Mouse (Mus musculus): ENCODE measurements around the gene Micu2.
"Not testable (repeated sequence)": the region's sequence is repeated elsewhere in the genome, so short reads cannot be mapped to it uniquely, and the experiment has no call there.

Gene Micu2

DNA sequence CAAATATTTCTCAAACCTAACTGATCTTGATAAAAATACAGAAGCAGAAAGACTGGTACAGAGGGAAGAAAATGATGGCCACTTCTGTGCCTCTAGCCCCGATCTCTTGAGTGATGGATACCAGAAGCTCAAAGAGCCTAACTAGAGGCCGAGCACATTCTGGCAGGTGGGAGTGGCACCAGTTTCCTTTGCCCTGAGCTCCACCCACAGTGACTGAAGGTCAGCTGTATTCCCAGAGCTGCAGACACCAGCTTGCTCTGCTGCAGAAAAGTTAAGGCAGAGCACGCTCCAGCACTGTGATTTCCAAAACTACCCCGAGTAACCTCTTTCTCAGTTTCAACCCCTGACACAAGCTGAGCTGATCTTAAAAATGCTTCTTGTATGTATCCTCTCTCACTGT lies 37.2 kb downstream of the Micu2 start:
- DNase-seq (ENCODE audit: low spot score): no peak

DNA sequence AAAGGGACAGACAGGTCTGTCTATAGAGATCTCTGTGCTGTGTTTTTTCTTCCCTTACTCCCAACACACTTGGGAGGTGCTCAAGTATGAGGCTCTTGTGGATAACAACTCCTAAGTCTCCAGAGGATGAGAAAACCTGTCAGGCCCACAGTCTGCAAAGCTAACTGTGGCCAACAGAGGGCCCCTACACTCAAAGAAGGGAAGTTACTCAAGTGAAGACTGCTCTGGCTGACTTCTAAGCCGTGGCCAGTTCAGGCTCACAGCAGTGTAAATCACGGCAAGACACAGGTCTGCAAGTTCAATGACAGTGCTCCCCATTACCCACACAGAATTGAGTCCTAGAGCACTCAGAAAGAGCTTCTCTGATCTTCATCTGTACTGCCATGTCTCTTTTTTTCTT lies 48.0 kb downstream of the Micu2 start:
- DNase-seq (ENCODE audit: low spot score): no peak

DNA sequence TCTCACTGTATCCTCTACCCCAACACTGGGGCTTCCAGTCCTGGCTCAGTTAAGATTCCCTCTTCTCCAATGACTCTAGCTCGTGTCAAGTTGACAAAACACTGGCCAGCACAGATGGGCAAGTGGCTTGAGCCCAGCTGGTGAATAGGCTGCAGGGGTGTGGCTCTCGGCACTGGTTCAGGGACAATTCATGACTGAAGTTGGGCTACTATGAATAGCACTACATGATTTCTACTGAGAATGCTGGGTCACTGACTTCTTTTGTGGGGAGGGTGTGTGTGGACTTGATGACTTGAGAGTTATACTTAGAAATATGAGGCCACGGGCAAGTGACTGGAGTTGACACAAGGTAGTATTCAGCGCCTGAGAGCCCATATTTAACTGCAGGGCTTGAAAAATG lies 53.2 kb downstream of the Micu2 start:
- no peak for DNase-seq (ENCODE audit: low spot score)

DNA sequence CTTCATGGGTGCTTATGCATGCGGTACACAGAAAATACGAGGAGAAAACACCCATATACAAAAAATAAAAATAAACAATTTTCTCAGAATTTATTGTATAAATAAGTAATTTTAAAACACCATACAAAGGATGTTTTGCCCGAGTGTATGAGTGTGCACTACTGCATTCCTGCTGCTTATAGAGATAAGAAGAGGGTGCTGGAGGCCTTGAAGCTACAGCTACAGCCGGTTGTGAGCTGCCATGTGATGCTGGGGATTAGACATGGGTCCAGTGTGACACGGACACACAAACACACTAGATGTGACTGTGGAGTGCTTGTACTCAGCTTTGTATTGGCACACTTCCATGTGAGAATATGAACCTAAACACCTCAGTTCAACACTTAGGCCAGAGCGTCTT lies 61.8 kb downstream of the Micu2 start:
- no peak for DNase-seq (ENCODE audit: low spot score)

DNA sequence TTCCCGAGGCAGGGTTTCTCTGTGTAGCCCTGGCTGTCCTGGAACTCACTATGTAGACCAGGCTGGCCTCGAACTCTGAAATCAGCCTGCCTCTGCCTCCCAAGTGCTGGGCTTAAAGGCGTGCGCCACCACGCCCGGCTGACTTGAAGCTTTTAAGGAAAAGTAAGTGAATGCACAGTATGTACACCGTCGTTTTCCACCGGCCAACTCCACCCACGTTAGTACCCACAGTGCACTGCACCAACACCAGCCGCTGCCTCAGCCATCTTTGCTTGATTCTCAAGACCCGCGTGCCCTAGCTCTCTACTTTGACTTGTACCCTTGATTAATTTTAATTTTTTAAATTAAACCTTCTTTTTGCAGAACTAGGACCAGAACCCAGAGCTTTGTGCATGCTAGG lies 64.4 kb downstream of the Micu2 start:
- no peak for DNase-seq (ENCODE audit: low spot score)

DNA sequence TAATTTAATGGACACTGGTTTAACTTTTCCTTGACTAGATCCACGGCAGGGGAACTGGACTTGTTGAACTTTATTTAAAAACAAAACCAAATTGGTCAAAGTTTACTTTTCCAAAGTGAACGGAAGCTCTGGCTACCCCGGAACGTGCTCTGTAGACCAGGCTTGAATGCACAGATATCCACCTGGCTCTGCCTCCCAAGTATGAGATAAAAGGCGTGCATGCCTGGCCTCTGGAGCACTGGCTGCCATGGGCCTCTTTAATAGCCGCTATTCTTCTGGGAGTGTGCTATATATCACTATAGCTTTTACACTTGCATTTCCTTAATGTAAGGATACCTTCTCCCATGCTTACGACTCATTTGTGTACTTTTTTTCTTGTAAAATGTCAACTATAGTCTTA lies 65.5 kb downstream of the Micu2 start:
- no peak for DNase-seq (ENCODE audit: low spot score)

DNA sequence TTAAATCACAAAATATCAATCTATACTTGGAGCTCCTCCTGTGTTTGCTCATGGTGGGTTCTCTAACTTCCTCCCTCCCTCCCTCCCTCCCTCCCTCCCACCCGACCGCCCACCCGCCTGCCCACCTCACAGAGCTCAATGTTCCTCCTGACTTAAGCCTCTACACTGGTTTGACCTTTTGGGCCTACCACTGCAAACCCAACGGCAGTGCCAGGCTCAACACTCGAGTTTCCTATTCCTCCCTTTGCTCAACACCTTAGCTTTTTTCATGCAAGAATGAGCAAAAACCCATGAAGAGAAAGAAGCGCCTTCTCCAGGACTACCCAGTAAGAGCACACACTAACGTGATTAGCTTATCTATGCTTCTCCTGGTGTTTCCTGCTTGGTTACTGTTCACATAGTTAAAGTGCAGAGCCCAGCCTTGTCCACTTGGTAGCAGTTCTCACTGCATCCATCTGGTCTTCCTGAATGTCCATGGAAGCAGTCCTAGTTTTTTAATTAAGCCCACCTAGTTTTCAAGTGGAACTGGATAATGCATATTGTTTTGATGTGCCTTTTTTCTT lies 66.1 kb downstream of the Micu2 start:
- no peak for DNase-seq (ENCODE audit: low spot score)

DNA sequence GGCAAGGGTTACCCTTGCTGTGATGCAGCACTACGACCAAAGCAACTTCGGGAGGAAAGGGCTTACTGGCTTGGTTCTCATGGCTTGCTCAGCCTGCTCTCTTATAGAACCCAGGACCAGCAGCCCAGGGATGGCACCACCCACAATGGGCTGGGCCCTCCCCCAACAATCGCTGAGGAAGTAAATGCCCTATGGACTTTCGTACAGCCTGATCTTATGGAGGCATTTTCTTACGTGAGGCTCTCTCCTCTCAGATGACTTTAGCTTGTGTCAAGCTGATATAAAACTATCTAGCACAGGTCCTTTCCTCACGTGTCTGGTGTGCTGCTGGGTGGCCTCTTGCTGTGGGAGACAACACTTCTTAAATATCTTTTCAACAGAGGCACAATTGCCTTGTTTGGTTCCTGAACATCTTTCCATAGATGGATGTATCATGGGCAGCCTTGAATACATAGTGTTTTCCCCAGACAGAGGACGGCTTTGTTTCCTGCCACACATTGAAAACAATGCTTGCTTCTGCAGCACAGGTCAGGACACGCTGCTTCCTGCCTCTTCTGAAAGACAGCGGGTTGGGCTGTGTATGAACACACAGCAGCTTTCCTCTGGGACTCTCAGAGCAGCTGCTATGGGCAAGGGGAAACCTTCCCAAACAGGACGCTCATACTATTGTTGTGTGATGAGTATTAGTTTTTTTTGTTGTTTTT lies 77.5 kb downstream of the Micu2 start:
- peak; percentile 33 for DNase-seq (ENCODE audit: low spot score)

DNA sequence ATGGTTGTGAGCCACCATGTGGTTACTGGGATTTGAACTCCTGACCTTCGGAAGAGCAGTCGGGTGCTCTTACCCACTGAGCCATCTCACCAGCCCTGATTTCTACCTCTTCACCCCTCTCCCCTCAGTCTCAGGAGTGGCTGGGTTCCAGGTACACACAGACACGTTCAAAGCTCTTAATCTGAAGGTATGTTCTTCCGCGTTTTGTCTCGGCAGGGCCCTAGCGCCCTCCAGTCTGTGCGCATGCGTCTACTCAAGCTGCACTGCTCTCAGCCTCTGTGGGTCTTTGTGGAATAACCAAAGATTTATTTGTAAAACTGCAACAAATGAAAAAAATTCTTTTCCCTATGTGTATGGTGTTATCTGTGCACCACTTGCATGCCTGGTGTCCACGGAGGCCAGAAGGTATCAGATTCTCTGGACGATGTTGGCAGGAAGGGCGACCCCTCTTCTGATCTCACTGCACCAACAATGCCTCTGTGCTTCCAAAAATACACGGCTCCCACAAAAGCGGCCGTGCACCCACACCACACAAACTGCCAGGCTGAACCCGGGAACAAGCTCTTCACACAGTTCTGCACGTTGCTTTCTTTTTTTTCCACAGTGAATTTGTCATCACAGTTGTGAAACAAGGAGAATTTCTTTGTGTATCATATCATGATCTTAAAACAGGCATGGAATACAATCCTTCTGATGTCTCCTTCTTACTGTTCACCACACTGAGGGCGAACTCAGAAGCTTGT lies 78.3 kb downstream of the Micu2 start:
- DNase-seq (ENCODE audit: low spot score): no peak

DNA sequence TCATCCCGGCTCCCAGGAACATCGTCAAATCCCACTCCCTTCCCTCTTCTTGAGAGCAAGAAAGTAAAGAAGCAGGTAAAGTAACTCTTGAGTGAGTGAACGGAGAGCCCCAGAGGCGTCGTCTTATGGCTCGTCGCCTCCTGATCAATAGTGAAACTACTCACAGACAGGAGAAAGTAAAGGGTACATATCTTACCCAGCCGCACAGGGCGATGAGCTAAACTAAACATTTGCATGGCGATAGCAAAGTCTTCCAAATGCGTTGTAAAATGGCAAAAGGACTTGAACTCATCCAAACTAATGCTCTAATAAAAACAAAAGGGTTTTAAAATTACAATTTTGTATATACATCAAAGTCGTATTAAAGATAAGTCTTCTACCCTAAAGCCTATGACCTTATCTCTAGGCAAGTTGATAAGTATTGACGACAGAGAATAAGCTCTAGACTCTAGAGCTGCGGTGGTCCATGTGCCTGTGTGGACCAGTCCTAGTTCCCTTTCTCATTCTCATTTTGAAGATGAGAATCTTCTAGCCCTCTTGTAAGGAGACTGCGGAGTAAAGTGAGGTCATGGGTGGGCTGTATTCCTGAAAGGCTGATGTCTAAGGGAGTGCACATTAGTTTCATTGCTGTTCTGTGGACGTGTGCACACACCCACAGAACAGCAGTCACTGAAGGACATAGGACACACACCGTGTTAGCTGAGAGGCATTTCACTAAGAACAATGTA lies 79.8 kb downstream of the Micu2 start:
- no peak for DNase-seq (ENCODE audit: low spot score)

DNA sequence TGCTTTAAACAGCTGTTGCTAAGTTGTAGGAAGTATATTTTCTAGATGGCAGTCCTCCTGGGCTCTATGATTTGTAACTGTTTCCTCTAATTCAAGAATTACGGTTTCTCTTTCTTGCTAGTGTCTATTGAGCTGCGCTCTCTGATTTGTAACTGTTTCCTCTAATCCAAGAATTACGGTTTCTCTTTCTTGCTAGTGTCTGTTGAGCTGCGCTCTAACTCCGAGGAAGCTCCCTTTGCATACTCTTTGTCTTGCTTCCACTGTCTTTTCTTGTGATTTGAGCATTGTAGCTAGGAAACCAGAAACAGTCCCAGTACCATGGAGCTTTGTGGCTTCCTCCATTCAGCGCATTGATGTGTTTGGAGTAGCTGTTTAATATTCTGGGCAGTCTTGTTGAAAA lies 83.7 kb downstream of the Micu2 start:
- no peak for DNase-seq (ENCODE audit: low spot score)

DNA sequence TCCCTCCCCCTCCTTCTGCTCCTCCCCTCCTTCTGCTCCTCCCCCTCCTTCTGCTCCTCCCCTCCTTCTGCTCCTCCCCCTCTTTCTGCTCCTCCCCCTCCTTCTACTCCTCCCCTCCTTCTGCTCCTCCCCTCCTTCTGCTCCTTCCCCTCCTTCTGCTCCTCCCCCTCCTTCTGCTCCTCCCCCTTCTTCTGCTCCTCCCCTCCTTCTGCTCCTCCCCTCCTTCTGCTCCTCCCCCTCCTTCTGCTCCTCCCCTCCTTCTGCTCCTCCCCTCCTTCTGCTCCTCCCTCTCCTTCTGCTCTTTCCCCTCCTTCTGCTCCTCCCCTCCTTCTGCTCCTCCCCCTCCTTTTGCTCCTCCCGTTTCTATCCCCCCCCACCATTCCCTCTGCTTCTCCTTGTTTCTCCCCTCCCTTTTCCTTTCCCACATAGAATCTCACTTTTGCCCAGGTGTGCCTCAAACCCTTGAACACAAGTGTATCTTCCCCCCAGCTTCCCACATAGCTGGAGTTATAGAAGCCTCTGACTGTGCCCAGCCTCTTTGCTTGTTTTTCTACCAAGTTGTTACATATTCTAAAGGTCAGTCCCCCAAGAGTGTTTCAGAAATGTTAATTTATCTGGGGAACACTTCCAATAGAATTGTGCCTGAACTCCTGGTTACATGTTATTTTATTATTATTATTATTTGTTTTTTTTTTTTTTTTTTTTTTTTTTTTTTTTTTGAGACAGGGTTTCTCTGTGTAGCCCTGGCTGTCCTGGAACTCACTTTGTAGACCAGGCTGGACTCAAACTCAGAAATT lies 86.7 kb downstream of the Micu2 start:
- not testable (repeated sequence) for DNase-seq (ENCODE audit: low spot score)

DNA sequence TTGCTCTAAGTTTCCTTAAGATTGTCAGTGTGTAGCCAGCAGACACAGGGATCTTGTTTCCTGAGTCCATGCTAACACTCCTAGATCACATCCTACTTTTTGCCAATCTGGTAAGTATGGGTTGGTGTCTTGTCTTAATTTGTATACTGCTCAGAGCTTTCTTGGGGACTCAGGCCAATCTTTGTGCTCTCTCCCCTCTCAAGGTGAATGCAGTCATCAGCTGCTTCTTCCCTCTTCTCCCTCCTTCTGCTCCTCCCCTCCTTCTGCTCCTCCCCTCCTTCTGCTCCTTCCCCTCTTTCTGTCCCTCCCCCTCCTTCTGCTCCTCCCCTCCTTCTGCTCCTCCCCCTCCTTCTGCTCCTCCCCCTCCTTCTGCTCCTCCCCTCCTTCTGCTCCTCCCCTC lies 87.3 kb downstream of the Micu2 start:
- not testable (repeated sequence) for DNase-seq (ENCODE audit: low spot score)

DNA sequence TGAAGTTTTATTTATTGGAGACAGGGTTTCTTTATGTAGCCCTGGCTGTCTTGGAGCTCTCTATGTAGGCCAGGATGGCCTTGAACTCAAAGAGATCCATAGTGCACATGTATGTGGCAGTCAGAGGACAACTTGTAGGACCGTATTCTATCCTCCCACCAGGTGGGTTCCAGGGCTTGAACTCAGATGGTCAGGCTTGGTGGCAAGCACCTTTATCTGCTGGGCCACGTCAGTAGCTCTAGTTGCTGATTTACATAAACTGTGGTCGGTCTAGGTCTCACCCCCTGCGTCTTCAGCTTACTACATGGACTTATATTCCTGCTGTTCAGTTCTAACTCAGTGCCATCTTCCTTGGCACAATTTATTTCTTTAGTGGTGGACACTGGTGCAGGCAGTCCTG lies 87.7 kb downstream of the Micu2 start:
- DNase-seq (ENCODE audit: low spot score): no peak

DNA sequence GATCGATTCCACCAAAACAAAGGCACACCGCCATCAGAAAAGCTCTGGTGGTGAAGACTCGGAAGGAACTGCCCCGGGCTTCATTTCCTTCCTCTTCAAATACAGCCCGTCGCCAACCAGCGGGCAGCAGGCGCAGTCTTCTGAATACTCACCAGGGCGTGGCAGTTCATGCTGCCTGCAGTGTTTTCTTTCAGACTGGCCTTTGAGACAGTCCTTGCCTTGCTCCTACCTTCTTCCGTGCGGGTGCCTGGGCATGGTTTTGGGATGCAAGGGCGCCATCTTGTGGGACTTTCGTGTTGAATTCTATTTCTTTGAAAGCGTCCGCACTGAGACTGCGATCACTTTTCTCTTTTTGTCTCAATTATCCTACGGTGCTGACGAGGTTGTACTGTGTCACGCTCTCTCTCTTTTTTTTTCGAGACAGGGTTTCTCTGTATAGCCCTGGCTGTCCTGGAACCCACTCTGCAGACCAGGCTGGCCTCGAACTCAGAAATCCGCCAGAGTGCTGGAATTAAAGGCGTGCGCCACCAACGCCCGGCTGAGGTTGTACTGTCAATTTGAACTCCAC lies 88.5 kb downstream of the Micu2 start:
- DNase-seq (ENCODE audit: low spot score): peak; percentile 79

DNA sequence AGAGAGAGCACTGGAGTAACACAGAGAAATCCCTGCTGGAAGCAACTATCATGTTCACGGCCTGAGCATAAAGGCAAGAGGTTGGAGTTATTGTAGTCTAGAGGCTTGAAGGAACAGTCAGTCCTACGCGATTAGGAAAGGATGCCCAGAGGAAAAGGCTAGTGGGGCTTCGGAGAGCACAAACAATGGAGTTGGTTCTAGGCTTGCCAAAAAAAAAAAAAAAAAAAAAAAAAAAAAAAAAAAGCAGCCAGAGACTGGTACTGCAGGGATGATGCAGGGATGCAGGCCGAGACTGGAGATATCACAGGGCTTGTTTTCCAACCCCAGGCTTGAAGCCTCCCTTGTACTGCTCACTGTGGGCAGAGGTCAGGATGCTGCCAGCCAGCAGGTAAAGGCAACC lies 89.8 kb downstream of the Micu2 start:
- DNase-seq (ENCODE audit: low spot score): no peak

DNA sequence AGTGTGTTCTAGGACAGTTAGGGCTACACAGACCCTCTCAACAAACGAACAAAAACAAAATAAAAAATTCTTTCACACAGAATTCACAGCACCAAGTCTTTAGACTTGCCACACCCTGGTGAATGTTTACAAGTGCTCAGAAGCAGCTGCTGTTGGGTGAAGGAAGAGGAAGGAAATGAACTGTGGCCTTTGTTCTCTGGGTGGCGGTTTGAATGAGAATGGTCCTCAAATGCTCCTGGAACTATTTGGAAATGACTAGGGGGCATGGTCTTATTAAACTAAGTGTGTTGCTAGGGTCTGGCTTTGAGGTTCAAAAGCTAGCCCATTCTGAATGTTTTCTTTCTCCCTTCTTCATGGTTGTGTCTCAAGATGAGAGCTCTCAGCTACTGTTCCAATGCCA lies 90.6 kb downstream of the Micu2 start:
- no peak for DNase-seq (ENCODE audit: low spot score)

DNA sequence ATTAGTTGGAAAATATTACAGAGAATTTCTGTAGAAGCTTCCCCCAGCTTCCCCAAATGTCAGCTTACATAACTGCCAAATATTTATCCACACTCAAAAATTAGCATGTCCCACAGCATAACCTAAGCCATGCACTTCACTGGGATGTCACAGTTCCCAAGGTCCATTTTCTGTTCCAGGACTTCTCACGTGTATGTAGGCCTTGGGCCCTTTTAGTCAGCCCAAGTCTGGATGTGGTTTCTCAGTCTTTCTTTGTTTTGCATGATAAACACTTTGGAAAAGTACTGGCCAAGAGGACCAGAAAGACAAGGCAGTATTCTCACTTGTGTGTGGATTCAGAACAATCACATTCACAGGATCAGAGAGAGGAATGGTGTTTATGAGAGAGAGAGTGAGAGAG lies 97.1 kb downstream of the Micu2 start:
- DNase-seq (ENCODE audit: low spot score): no peak

DNA sequence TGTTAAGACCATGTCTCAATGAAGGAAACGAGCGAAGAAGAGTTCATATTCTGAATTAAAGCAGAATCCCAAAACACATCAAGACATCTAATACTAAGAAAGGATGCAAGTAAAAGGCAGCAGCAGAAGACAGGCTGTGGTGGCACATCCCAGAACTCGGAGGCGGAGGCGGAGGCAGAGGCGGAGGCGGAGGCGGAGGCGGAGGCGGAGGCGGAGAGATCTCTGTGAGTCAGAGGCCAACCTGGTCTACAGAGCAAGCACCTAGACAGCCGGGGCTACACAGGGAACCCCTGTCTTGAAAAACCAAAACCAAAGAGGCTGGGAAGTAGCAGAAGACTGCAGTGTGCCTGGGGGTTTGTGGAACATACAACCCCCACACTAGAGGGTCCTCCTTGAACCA lies 102.2 kb downstream of the Micu2 start:
- DNase-seq (ENCODE audit: low spot score): no peak

DNA sequence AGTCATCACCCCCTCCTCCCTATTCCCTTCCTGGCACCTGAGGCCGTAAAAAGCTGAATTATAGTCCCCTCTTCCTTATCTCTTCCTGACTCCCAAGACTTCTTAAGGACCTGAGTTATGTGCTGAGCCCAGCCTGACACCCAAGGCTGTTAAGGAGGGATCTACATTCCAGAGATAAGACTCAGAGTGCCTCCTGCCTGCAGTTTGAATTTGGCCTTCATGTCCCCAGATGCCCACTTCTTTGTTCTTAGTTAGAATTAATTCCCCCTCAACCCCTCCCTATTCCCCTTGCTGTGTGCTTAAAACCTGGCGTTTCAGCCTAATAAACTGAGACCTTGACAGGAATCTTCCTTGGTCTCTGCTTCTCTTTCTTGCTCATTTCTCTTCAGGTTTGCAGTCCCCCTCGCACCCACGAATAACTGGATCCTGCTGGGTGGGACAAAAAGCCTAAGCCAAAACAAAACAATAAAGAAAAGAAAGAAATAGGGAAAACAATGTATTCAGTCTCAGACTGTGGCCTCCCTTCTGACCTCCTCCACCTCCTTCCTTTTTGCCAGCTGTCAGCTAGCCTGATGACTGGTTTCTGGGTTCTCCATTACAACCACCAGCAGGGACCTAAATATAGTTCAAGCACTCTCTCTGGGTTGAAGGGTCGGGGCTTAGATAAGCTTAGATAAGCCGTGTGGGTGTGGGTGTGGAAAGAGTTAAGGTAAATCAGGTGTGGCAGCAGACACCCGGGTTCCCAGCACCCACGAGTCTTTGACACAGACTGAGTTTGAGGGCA lies 102.8 kb downstream of the Micu2 start:
- not testable (repeated sequence) for DNase-seq (ENCODE audit: low spot score)

DNA sequence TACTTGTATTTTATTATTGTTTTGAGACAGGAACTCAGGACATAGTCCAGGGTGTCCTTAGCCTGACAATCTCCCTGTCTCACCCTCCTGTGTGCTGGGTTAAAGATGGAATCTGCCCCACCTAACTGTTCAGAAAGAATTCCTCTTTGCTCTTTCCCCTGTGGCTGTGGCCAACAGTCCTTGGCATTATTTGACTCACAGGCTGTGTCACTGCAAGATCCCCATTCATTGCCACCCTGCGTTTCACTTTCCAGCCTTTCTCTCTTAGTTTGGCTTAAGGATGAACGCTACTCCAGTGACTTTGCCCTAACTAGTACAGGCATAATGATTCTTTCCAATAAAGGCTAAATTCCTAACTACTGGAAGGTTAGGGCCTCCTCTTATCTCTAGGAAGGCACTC lies 104.7 kb downstream of the Micu2 start:
- no peak for DNase-seq (ENCODE audit: low spot score)

Measured in testis, postnatal 14 days (tissue).